Mouse (Mus musculus): ENCODE results near the gene Igfals.

GRCm38 (mm10) chr17:24892785-24893184 is 27.0 kb downstream of the Igfals start:
- TF ChIP-seq CTCF (IDR thresholded peaks at IDR 0.05; ENCODE audit: borderline replicate concordance, insufficient read depth, low read length): no peak
- no peak for TF ChIP-seq POLR2A (IDR thresholded peaks at IDR 0.05; ENCODE audit: low read depth, low read length)

All from embryonic fibroblast, embryonic 13.5 days (primary cell).